Mouse (Mus musculus): ENCODE measurements around the gene Isy1. TPM values are rescaled to one million over a fixed set of nuclear protein-coding genes. Genes with fewer than 3 reads are reported as not detected.
A peak's percentile ranks its signal among the peaks of the same experiment; 100 is the strongest.

Isy1 gene
- polyA plus RNA-seq, 1 experiment from 2014 or later: 29.1 TPM

- Histone ChIP-seq H3K9me3 (replicated peaks; ENCODE audit: control insufficient read depth, low read length) (no peaks in the 10 kb centered on the region), H3K27ac (ENCODE audit: low read length) (no peak overlapping the region), H3K9ac (ENCODE audit: low read length) (no peak overlapping the region), H3K4me2 (ENCODE audit: low read depth, low read length) (no peak overlapping the region), H3K27me3 (ENCODE audit: control insufficient read depth, insufficient read depth, low read length) (no peaks in the 10 kb centered on the region), H3K4me3 (ENCODE audit: low read length) (no peak overlapping the region), H3K4me1 (ENCODE audit: control insufficient read depth, insufficient read depth, low read length) (no peaks in the 10 kb centered on the region), H3K36me3 (ENCODE audit: control insufficient read depth, insufficient read depth) (no peaks in the 10 kb centered on the region)
- no peak for ATAC-seq (replicated peaks; ENCODE audit: extremely low read depth, insufficient read depth, low FRiP score)
- 71% methylated on average over 1 of the region's 1 CpGs for WGBS
These were observed 36.5 kb upstream of the Isy1 start for GRCm38 (mm10) chr6:87875083-87875482.

- Histone ChIP-seq H3K36me3 (ENCODE audit: control insufficient read depth, insufficient read depth) (no peaks in the 10 kb centered on the region), H3K27me3 (ENCODE audit: control insufficient read depth, insufficient read depth, low read length) (no peaks in the 10 kb centered on the region), H3K4me1 (ENCODE audit: control insufficient read depth, insufficient read depth, low read length) (peaks cover 2% of the 10 kb centered on the region), H3K4me2 (ENCODE audit: low read depth, low read length) (no peak overlapping the region), H3K9me3 (replicated peaks; ENCODE audit: control insufficient read depth, low read length) (no peaks in the 10 kb centered on the region), H3K27ac (ENCODE audit: low read length) (no peak overlapping the region), H3K9ac (ENCODE audit: low read length) (no peak overlapping the region), H3K4me3 (ENCODE audit: low read length) (no peak overlapping the region)
- WGBS: 86% methylated on average over 2 of the region's 2 CpGs
- ATAC-seq (replicated peaks; ENCODE audit: extremely low read depth, insufficient read depth, low FRiP score): no peak
These were observed 35.4 kb upstream of the Isy1 start for GRCm38 (mm10) chr6:87873963-87874362.

DNA sequence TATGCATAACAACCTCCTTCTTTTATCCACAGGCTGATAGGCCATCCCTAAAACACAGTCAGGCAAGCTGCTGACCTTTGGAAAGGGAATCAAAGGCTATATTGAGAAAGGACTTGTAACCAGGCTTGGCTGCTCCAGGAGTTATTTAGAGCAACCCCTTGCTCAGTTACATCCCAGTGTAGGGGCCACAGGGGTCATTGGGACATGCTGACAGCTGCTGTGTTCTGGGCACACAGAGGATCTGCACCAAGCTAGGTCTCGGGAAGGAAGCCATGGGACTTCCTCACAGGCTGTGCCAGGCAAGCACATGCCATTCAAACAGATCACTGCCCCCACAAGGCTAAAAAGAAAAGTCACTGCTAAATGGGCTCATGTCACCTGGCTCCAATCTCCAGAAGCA is 34.5 kb upstream of the Isy1 start:
- WGBS: 25% methylated on average over 1 of the region's 1 CpGs
- H3K36me3 ChIP-seq (ENCODE audit: control insufficient read depth, insufficient read depth): no peaks in the 10 kb centered on the region
- H3K4me3 ChIP-seq (ENCODE audit: low read length): no peak overlapping the region
- H3K4me1 ChIP-seq (ENCODE audit: control insufficient read depth, insufficient read depth, low read length): peaks cover 8% of the 10 kb centered on the region
- no peak for ATAC-seq (replicated peaks; ENCODE audit: extremely low read depth, insufficient read depth, low FRiP score)
- no peaks in the 10 kb centered on the region for H3K27me3 ChIP-seq (ENCODE audit: control insufficient read depth, insufficient read depth, low read length)
- H3K9me3 ChIP-seq (replicated peaks; ENCODE audit: control insufficient read depth, low read length): no peaks in the 10 kb centered on the region
- H3K4me2 ChIP-seq (ENCODE audit: low read depth, low read length): no peak overlapping the region
- no peak overlapping the region; the same call in 1 of the 2 replicates for H3K27ac ChIP-seq (ENCODE audit: low read length)
- no peak overlapping the region for H3K9ac ChIP-seq (ENCODE audit: low read length)

DNA sequence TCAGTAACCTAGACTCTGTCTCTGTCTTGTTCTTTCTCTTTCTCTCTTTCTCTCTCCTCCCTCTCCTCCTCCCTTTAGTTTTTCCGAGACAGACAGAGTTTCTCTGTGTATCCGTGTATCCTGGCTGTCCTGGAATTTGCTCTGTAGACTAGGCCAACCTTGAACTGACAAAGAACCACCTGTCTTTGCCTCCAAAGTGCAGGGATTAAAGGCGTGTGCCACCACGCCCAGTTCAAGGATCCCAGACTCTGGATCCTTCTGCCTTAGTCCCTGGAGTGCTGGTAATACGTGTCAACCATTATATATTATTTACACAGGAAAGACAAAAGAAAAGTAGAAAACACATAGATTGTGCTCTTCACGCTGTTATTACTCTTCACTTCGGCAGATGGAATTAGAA is 32.6 kb upstream of the Isy1 start:
- no peak for ATAC-seq (replicated peaks; ENCODE audit: extremely low read depth, insufficient read depth, low FRiP score)
- no peak overlapping the region for H3K9ac ChIP-seq (ENCODE audit: low read length)
- no peaks in the 10 kb centered on the region for H3K9me3 ChIP-seq (replicated peaks; ENCODE audit: control insufficient read depth, low read length)
- 73% methylated on average over 7 of the region's 7 CpGs for WGBS
- H3K4me3 ChIP-seq (ENCODE audit: low read length): no peak overlapping the region
- no peaks in the 10 kb centered on the region for H3K27me3 ChIP-seq (ENCODE audit: control insufficient read depth, insufficient read depth, low read length)
- H3K36me3 ChIP-seq (ENCODE audit: control insufficient read depth, insufficient read depth): no peaks in the 10 kb centered on the region
- H3K4me2 ChIP-seq (ENCODE audit: low read depth, low read length): no peak overlapping the region
- H3K4me1 ChIP-seq (ENCODE audit: control insufficient read depth, insufficient read depth, low read length): peaks cover 8% of the 10 kb centered on the region
- H3K27ac ChIP-seq (ENCODE audit: low read length): no peak overlapping the region

- Histone ChIP-seq H3K36me3 (ENCODE audit: control insufficient read depth, insufficient read depth) (no peaks in the 10 kb centered on the region), H3K27ac (ENCODE audit: low read length) (no peak overlapping the region), H3K4me3 (ENCODE audit: low read length) (no peak overlapping the region), H3K4me2 (ENCODE audit: low read depth, low read length) (no peak overlapping the region), H3K9me3 (replicated peaks; ENCODE audit: control insufficient read depth, low read length) (no peaks in the 10 kb centered on the region), H3K9ac (ENCODE audit: low read length) (no peak overlapping the region), H3K27me3 (ENCODE audit: control insufficient read depth, insufficient read depth, low read length) (no peaks in the 10 kb centered on the region), H3K4me1 (ENCODE audit: control insufficient read depth, insufficient read depth, low read length) (peaks cover 8% of the 10 kb centered on the region)
- WGBS: 55% methylated on average over 1 of the region's 1 CpGs
- no peak for ATAC-seq (replicated peaks; ENCODE audit: extremely low read depth, insufficient read depth, low FRiP score)
These were observed 31.8 kb upstream of the Isy1 start for GRCm38 (mm10) chr6:87870440-87870839.

GRCm38 (mm10) chr6:87868871-87869506 is 30.4 kb upstream of the Isy1 start:
- Histone ChIP-seq H3K9ac (ENCODE audit: low read length) (no peak overlapping the region), H3K4me3 (ENCODE audit: low read length) (no peak overlapping the region), H3K27ac (ENCODE audit: low read length) (peak overlapping the region; percentile 25; the same call in 1 of the 2 replicates), H3K36me3 (ENCODE audit: control insufficient read depth, insufficient read depth) (no peaks in the 10 kb centered on the region), H3K4me1 (ENCODE audit: control insufficient read depth, insufficient read depth, low read length) (peaks cover 8% of the 10 kb centered on the region), H3K27me3 (ENCODE audit: control insufficient read depth, insufficient read depth, low read length) (no peaks in the 10 kb centered on the region), H3K9me3 (replicated peaks; ENCODE audit: control insufficient read depth, low read length) (no peaks in the 10 kb centered on the region), H3K4me2 (ENCODE audit: low read depth, low read length) (no peak overlapping the region; the same call in 1 of the 2 replicates)
- whole genome bisulfite sequencing: 54% methylated on average over 9 of the region's 9 CpGs
- peak; percentile 76 for ATAC-seq (replicated peaks; ENCODE audit: extremely low read depth, insufficient read depth, low FRiP score)

DNA sequence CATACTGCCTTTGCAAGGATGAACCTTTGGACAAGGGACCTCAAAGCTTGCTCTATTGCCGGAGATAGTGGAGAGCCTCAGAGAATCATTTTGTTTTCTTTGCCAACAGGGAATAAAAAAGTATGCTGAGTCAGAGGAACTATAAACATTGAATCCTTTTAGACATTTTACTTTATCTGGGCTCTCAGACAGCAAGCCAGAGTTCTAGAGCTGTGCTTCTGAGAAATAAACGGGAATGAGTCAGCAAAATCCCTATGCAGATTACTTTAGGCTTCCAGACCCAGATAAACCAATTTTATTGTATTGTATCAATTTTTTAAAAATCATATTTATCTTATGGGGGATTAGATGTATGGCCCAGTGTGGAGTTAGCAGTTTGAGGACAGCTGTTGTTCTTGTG is 28.7 kb upstream of the Isy1 start:
- H3K27me3 ChIP-seq (ENCODE audit: control insufficient read depth, insufficient read depth, low read length): no peaks in the 10 kb centered on the region
- H3K4me2 ChIP-seq (ENCODE audit: low read depth, low read length): no peak overlapping the region
- H3K4me3 ChIP-seq (ENCODE audit: low read length): no peak overlapping the region
- no peak overlapping the region for H3K9ac ChIP-seq (ENCODE audit: low read length)
- no peak for ATAC-seq (replicated peaks; ENCODE audit: extremely low read depth, insufficient read depth, low FRiP score)
- H3K27ac ChIP-seq (ENCODE audit: low read length): no peak overlapping the region
- peaks cover 8% of the 10 kb centered on the region for H3K4me1 ChIP-seq (ENCODE audit: control insufficient read depth, insufficient read depth, low read length)
- H3K36me3 ChIP-seq (ENCODE audit: control insufficient read depth, insufficient read depth): no peaks in the 10 kb centered on the region
- H3K9me3 ChIP-seq (replicated peaks; ENCODE audit: control insufficient read depth, low read length): no peaks in the 10 kb centered on the region
- 58% methylated on average over 2 of the region's 2 CpGs for WGBS

DNA sequence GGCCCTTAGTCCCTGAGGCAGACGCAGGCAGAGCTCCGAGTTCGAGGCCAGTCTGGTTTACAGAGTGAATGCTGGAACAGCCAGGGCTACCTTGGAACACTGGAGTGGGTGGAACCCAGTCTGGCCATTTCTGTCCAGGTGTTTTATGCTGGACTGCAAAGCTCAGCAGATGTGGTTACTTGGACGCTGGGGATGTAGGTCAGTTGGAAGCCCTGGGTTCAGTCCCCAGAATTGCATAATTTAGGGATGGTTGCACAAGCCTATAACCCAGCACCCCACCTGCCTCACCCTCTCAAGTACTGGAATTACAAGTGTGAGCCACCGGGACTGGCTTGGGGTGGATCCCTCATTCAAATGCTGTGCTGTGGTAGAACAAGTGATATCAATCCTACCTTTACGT is 27.6 kb upstream of the Isy1 start:
- 80% methylated on average over 6 of the region's 6 CpGs for WGBS
- no peak overlapping the region for H3K4me3 ChIP-seq (ENCODE audit: low read length)

GRCm38 (mm10) chr6:87857071-87857470 is 18.5 kb upstream of the Isy1 start:
- WGBS: 17% methylated on average over 1 of the region's 1 CpGs
- Histone ChIP-seq H3K4me3 (ENCODE audit: low read length) (no peak overlapping the region), H3K4me2 (ENCODE audit: low read depth, low read length) (no peak overlapping the region), H3K36me3 (ENCODE audit: control insufficient read depth, insufficient read depth) (no peaks in the 10 kb centered on the region), H3K27me3 (ENCODE audit: control insufficient read depth, insufficient read depth, low read length) (no peaks in the 10 kb centered on the region; the same call in 1 of the 2 replicates), H3K4me1 (ENCODE audit: control insufficient read depth, insufficient read depth, low read length) (no peaks in the 10 kb centered on the region), H3K9me3 (replicated peaks; ENCODE audit: control insufficient read depth, low read length) (no peaks in the 10 kb centered on the region), H3K9ac (ENCODE audit: low read length) (no peak overlapping the region), H3K27ac (ENCODE audit: low read length) (no peak overlapping the region)
- no peak for ATAC-seq (replicated peaks; ENCODE audit: extremely low read depth, insufficient read depth, low FRiP score)

More for the DNA sequence above, 27.6 kb upstream of the Isy1 start:
- H3K27ac ChIP-seq (ENCODE audit: low read length): no peak overlapping the region
- H3K9me3 ChIP-seq (replicated peaks; ENCODE audit: control insufficient read depth, low read length): no peaks in the 10 kb centered on the region
- H3K27me3 ChIP-seq (ENCODE audit: control insufficient read depth, insufficient read depth, low read length): no peaks in the 10 kb centered on the region
- H3K36me3 ChIP-seq (ENCODE audit: control insufficient read depth, insufficient read depth): no peaks in the 10 kb centered on the region
- H3K4me2 ChIP-seq (ENCODE audit: low read depth, low read length): no peak overlapping the region
- H3K4me1 ChIP-seq (ENCODE audit: control insufficient read depth, insufficient read depth, low read length): peaks cover 8% of the 10 kb centered on the region
- ATAC-seq (replicated peaks; ENCODE audit: extremely low read depth, insufficient read depth, low FRiP score): no peak
- no peak overlapping the region for H3K9ac ChIP-seq (ENCODE audit: low read length)

Measured in heart, embryonic 16.5 days (tissue).